Mouse (Mus musculus): ENCODE results near the gene Ulk4.

DNA sequence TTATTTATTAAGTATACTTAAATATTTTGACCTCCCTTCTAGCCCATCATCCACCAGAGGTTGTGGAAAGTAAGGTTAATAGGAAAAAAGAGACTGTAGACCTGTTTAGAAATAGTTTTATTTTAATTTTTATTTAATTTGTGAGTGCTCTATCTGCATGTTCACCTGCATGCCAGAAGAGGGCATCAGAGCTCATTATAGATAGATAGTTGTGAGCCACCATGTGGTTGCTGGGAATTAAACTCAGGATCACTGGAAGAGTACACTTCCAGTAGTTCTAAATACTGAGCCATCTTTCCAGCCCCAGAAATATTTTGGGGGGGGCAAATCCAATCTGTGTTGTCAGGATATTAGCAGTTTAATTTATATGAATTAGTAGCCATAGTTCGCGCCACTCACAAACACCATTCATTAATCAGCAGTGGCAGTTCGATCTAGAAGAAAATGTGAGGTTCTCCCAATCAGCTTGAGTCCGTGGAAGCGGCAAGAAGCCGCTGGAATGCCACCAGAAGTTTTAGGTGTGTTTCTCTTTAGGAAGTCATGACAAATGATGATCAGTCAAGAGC is 6.7 kb upstream of the Ulk4 start:
- TF ChIP-seq TBP (IDR thresholded peaks at IDR 0.05; ENCODE audit: low read depth, low read length) (no peak), MAZ (IDR thresholded peaks at IDR 0.05; ENCODE audit: low read depth, low read length) (no peak), KAT2A (conservative IDR thresholded peaks at IDR 0.05; ENCODE audit: low read depth, low read length) (no peak), CTCF (IDR thresholded peaks at IDR 0.05 in 2 of 3, conservative IDR thresholded peaks at IDR 0.05 in 1 of 3; ENCODE audit: control insufficient read depth in 1 of 3, insufficient read depth in 1 of 3, low read depth in 2 of 3, low read length in 3 of 3, poor library complexity in 1 of 3, severe bottlenecking in 1 of 3) (peak in 2 of 3 experiments; percentile 25 to 53; a peak in 3 of 6 replicates), POLR2A (IDR thresholded peaks at IDR 0.05; ENCODE audit: control insufficient read depth in 1 of 2, insufficient read depth in 1 of 2, low read depth in 1 of 2, low read length in 2 of 2, poor library complexity in 1 of 2) (no peak), E2F4 (IDR thresholded peaks at IDR 0.05; ENCODE audit: borderline replicate concordance, low read depth, low read length) (no peak), MYB (IDR thresholded peaks at IDR 0.05; ENCODE audit: low read depth, low read length) (no peak), EP300 (IDR thresholded peaks at IDR 0.05; ENCODE audit: low read depth in 1 of 2, low read length in 2 of 2) (no peak), MXI1 (IDR thresholded peaks at IDR 0.05; ENCODE audit: low read depth, low read length) (no peak), ZNF384 (IDR thresholded peaks at IDR 0.05; ENCODE audit: low read depth, low read length) (no peak), NELFE (IDR thresholded peaks at IDR 0.05; ENCODE audit: low read depth, low read length) (no peak)
